Mouse (Mus musculus) embryonic facial prominence, embryonic 10.5 days (tissue): ENCODE measurements around the gene Fam186a. TPM values are rescaled to one million over a fixed set of nuclear protein-coding genes. Genes with fewer than 3 reads are reported as not detected.
"Not testable (repeated sequence)": the region's sequence is repeated elsewhere in the genome, so short reads cannot be mapped to it uniquely, and the experiment has no call there.

Experiments used
- DNase-seq: peaks from one replicate; pipeline ENCODE4 v3.0.0-alpha.2; 2017; ENCODE audit warnings: low spot score
- H3K27ac ChIP-seq: fragments of 300-500 bp; sonication (generic); replicated peaks from 2 replicates; pipeline ENCODE4 v1.5.1; 2016; ENCODE audit warnings: mild to moderate bottlenecking
- H3K27me3 ChIP-seq: fragments of 300-500 bp; sonication (generic); replicated peaks from 2 replicates; pipeline ENCODE4 v1.6.1; 2016; ENCODE audit warnings: low read depth, mild to moderate bottlenecking; ENCODE audit not compliant: poor library complexity, severe bottlenecking
- H3K36me3 ChIP-seq: fragments of 300-500 bp; sonication (generic); replicated peaks from 2 replicates; pipeline ENCODE4 v1.6.1; 2016; ENCODE audit warnings: mild to moderate bottlenecking, moderate library complexity
- H3K4me1 ChIP-seq: fragments of 300-500 bp; sonication (generic); 2 replicates; pipeline ENCODE4 v1.6.1; 2016
- H3K4me3 ChIP-seq: fragments of 300-500 bp; sonication (generic); 2 replicates; pipeline ENCODE4 v1.5.1; 2016; ENCODE audit warnings: mild to moderate bottlenecking, moderate library complexity
- H3K9me3 ChIP-seq: fragments of 300-500 bp; sonication (generic); 2 replicates; pipeline ENCODE4 v1.6.1; 2016; ENCODE audit warnings: mild to moderate bottlenecking
- WGBS: fragments of 180-500 bp; shearing (Covaris S2); methylation state at CpG from one replicate; pipeline ENCODE4 v1.1.7; 2016; 5-methylcytosine and 5-hydroxymethylcytosine counted together
- polyA plus RNA-seq: library from polyadenylated mRNA; unstranded; fragments of >200 nt; fragmentation: Nextera tagmentation; extraction: Ambion mirVana; gene quantifications from 2 replicates; pipeline ENCODE4 v1.2.1, GENCODE M21; 2016

Gene Fam186a
- not detected in 2 replicates for polyA plus RNA-seq

DNA sequence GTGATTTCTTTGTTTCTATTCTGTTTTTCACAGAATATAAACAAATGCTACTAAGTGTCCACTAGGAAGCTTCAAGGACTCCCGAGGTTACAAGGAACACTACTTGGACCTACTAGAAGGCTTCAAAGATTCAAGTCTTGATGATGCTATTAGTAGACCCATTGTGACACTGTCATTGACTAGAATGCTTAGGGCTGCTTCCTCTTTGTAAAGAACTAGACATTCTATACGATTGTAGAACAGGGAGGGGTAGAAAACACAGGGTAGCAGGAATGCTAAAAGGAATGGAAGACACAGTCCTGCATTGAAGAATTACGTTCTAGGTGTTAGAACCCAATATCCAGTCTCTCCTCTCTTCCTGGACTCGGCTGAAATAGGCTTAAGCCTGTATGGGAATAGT lies at the start of gene Fam186a:
Gene Fam186a (minus strand): TSS at position 101 of the 400 bp plus-strand sequence.
- 82% methylated on average over 4 of the region's 4 CpGs for WGBS
- H3K36me3 ChIP-seq, result no peaks in the 10 kb centered on the region

DNA sequence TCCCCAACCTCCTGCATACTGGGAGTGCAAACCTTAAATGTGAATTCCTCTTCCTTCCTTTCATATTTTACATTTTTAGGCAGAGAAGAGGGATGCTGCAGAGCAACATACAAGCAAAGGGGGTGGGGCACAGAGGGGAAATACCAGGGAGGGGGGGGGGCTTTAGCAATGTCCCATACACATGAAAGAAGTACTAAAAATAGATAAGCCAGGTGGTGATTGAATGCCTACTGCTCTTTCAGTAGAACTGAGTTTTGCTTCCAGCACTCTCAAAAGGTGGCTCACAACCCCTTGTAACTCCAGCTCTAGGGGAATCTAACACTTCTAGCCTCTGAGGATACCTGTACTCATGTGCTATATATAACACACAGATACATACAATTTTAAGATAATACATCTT lies 39.3 kb upstream of the Fam186a start:
- no peak overlapping the region for H3K4me3 ChIP-seq
- H3K27ac ChIP-seq, result no peak overlapping the region
- no peaks in the 10 kb centered on the region for H3K4me1 ChIP-seq
- H3K36me3 ChIP-seq, result peaks cover 100% of the 10 kb centered on the region
- H3K9me3 ChIP-seq, result no peaks in the 10 kb centered on the region
- no peak for DNase-seq
- no peaks in the 10 kb centered on the region for H3K27me3 ChIP-seq

More for the DNA sequence above, at the start of gene Fam186a:
- no peak for DNase-seq
- no peak within 1 kb of the TSS for H3K27ac ChIP-seq
- H3K9me3 ChIP-seq, result no peaks in the 10 kb centered on the region
- H3K4me1 ChIP-seq, result no peaks in the 10 kb centered on the region
- H3K27me3 ChIP-seq, result no peaks in the 10 kb centered on the region
- no peak within 1 kb of the TSS for H3K4me3 ChIP-seq

DNA sequence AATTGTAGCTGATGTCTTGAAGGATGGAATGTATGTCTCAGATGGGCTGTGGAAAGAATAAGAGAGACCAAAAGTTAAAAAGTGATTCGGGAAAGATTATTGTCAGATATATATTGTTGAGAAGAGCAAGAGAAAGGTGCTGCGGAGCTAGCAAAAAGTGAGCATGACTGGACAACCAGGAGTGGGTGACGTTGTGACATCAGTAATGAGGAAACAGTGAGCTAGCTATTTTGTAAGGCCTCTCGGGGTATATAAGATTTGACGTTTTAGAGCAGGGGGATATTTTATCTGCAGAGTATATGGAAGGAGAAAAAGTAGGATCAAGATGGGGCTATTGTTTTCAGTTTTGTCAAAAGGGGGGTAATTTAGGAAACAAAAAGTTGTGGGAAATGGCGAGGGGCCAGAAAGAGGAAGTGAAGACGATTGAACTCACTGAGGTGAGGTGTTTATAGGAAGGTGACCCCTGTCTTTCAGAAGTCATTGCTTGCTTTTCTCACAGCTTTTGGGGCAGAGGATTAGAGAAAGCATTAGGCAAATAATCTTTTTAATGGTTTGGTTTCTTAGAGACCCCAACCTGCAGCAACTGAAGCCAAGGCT lies 37.9 kb upstream of the Fam186a start:
- no peak for DNase-seq
- Histone ChIP-seq H3K27me3 (no peaks in the 10 kb centered on the region), H3K9me3 (no peaks in the 10 kb centered on the region), H3K36me3 (peaks cover 98% of the 10 kb centered on the region), H3K4me1 (no peaks in the 10 kb centered on the region), H3K27ac (no peak overlapping the region), H3K4me3 (no peak overlapping the region)
- 91% methylated on average over 7 of the region's 7 CpGs for WGBS

DNA sequence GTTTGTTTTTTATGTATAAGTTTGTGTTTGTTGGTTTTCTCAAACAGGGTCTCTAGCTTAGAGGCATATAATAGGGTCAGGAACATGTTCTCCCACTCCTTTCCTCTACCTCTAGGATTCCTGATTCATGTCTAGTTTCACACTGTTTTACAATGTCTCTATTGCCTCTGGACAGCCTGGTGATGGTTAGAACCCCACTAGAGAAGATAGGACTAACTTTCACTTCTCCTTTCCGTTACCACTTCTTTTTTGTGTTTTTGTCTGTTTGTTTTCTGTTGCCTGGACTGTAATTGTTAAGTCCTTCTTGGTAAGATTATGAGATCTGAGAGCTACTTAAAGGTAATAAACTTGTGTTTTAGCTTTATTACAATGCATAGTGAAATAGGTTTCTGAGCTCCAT lies 32.5 kb upstream of the Fam186a start:
- no peaks in the 10 kb centered on the region for H3K27me3 ChIP-seq
- H3K4me3 ChIP-seq, result no peak overlapping the region
- H3K36me3 ChIP-seq, result peaks cover 94% of the 10 kb centered on the region
- H3K27ac ChIP-seq, result no peak overlapping the region
- H3K9me3 ChIP-seq, result no peaks in the 10 kb centered on the region
- no peaks in the 10 kb centered on the region for H3K4me1 ChIP-seq
- DNase-seq, result no peak
- WGBS, result 90% methylated on average over 1 of the region's 1 CpGs

DNA sequence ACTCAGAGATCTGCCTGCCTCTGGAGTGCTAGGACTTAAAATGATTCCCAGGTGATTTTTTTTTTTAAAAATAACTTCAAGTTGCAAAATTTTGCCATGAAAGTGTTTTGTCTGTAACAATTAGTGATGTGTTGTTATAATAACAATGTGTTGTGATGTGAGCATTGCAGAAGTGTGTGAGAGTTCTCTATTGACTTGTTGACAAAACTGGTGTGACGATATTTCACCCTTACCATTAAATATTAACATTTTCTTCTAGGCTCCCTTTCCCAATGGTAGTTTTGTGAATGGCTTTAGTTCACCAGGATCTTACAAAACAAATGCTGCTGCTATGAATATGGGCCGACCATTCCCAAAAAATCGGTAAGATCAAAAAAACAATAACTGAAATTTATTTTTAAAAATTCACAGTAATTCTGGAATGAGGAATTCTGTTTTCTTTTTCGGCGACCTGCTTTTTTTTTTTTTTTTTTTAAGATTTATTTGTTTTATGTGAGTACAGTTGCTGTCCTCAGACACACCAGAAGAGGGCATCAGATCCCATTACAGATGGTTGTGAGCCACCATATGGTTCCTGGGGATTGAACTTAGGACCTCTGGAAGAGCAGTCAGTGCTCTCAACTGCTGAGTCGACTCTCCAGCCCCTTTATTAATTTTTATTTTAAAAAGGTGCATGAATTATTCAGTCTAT lies 30.4 kb upstream of the Fam186a start:
- H3K4me3 ChIP-seq, result no peak overlapping the region
- no peaks in the 10 kb centered on the region for H3K9me3 ChIP-seq
- no peaks in the 10 kb centered on the region for H3K4me1 ChIP-seq
- DNase-seq, result no peak
- no peak overlapping the region for H3K27ac ChIP-seq
- peaks cover 93% of the 10 kb centered on the region for H3K36me3 ChIP-seq
- WGBS, result 95% methylated on average over 6 of the region's 6 CpGs
- no peaks in the 10 kb centered on the region for H3K27me3 ChIP-seq

DNA sequence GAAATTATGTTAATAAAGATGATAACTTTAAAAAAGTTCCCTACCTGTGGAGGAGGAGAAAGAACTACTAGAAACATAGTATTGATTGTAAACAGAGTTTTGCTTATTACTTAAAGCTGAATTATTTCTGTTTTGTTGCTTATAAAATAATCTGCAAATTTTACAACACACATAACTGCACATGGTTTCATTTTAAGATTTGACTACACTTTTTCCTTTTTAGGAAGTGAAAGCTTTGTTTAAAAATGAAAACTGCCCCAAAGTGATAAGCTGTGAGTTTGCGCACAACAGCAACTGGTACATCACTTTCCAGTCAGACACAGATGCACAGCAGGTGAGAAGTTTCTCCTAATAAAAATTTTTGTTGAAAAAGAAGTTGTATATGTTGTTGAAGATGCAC lies 26.2 kb upstream of the Fam186a start:
- Histone ChIP-seq H3K27me3 (no peaks in the 10 kb centered on the region), H3K36me3 (peaks cover 97% of the 10 kb centered on the region), H3K4me3 (no peak overlapping the region), H3K4me1 (no peaks in the 10 kb centered on the region), H3K9me3 (no peaks in the 10 kb centered on the region), H3K27ac (no peak overlapping the region)
- DNase-seq, result no peak
- WGBS, result 93% methylated on average over 1 of the region's 1 CpGs

DNA sequence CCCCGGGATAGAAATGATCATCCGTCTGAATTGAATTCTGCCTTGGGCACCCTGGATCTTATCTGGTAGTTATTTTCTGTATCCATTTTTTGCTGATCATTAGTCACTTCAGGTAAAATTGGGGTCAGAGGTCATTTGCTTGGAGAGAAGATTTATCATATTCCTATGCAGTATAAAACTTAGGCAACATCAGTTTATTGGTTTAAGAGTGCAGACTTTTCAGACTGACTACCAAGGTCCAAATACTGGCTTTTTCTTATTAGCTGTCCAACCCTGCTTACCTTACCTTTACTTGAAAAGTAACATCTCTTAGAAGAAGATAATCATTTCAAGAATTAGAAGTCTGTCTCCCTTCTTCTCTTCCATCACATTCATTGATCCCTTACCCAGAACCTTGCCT lies 12.9 kb upstream of the Fam186a start:
- H3K9me3 ChIP-seq, result no peaks in the 10 kb centered on the region
- H3K4me1 ChIP-seq, result peaks cover under 1% of the 10 kb centered on the region
- H3K27ac ChIP-seq, result no peak overlapping the region
- H3K4me3 ChIP-seq, result no peak overlapping the region
- no peak for DNase-seq
- no peaks in the 10 kb centered on the region for H3K27me3 ChIP-seq
- H3K36me3 ChIP-seq, result no peaks in the 10 kb centered on the region; the same call in 1 of the 2 replicates
- WGBS, result 94% methylated on average over 2 of the region's 2 CpGs

DNA sequence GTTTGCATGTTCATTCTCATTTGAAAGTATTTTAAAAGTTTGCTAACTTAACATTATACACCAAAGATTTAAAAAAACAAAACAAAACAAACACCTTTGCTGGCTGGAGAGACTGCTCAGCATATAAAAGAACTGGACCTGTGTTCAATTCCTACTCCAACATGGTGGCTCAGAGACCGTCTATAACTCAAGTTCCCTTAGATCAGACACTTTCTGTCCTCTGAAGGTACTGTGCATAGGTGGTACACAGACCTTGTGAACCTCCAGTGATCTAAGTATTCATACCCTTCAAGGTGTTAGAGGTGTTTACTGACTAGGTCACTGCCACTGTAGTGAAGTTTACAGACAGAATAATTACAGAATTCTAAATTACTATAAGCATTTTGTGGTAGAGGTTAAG lies 12.4 kb upstream of the Fam186a start:
- Histone ChIP-seq H3K27ac (no peak overlapping the region), H3K4me1 (peaks cover 5% of the 10 kb centered on the region), H3K9me3 (no peaks in the 10 kb centered on the region), H3K36me3 (no peaks in the 10 kb centered on the region), H3K4me3 (no peak overlapping the region), H3K27me3 (no peaks in the 10 kb centered on the region)
- no peak for DNase-seq
- 92% methylated on average over 1 of the region's 1 CpGs for WGBS

DNA sequence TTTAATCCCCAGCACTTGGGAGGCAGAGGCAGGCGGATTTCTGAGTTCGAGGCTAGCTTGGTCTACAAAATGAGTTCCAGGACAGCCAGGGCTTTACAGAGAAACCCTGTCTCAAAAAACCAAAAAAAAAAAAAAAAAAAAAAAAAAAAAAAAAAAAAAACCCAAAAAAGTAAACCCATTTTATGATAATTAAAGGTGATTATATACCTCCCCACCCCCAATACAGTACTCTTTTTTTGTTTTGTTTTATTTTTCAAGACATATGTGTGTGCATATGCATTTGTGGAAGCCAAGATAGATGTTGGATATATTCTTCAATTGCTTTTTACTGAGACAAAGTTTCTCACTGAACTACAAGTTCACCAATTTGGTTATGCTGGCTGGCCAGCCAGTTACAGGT lies 9.3 kb upstream of the Fam186a start:
- not testable (repeated sequence) for H3K4me3 ChIP-seq, H3K9me3 ChIP-seq, DNase-seq, H3K36me3 ChIP-seq, H3K27ac ChIP-seq, H3K27me3 ChIP-seq
- H3K4me1 ChIP-seq, result peaks cover 11% of the 10 kb centered on the region
- WGBS, result 93% methylated on average over 2 of the region's 2 CpGs

DNA sequence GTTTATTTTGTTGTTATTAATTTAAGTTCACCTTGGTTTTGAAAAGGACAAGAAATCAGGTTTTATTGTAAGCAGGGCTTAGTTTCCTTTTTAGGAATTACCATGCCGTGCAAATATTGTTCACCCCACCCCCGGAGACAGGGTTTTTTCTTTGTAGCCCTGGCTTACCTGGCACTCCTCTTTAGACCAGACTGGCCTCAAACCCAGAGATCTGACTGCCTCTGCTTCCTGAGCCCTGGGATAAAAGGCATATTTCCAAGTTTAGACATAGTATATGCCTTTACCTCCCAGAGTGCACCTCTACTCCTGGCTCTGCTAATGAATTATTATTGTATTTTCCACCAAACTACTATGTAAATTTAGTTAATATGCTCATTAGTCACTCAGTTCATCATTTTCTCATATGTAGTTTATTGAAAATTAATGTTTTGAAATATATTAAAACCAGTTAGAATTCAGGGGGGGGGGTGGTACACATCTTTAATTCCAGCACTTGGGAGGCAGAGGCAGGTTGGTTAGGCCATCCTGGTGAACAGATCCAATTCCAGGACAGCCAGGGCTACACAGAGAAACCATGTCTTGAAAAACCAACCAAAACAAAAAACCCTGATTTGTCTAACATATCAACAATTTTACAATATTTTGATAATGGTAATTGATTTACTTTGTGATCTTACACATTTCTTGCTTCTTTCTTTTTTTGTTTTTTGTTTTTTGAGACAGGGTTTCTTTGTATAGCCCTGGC lies 7.8 kb upstream of the Fam186a start:
- no peak for DNase-seq
- Histone ChIP-seq H3K36me3 (no peaks in the 10 kb centered on the region), H3K4me3 (peak overlapping the region; percentile 91), H3K27ac (no peak overlapping the region), H3K4me1 (peaks cover 11% of the 10 kb centered on the region), H3K9me3 (no peaks in the 10 kb centered on the region), H3K27me3 (no peaks in the 10 kb centered on the region)
- WGBS, result 89% methylated on average over 2 of the region's 2 CpGs

DNA sequence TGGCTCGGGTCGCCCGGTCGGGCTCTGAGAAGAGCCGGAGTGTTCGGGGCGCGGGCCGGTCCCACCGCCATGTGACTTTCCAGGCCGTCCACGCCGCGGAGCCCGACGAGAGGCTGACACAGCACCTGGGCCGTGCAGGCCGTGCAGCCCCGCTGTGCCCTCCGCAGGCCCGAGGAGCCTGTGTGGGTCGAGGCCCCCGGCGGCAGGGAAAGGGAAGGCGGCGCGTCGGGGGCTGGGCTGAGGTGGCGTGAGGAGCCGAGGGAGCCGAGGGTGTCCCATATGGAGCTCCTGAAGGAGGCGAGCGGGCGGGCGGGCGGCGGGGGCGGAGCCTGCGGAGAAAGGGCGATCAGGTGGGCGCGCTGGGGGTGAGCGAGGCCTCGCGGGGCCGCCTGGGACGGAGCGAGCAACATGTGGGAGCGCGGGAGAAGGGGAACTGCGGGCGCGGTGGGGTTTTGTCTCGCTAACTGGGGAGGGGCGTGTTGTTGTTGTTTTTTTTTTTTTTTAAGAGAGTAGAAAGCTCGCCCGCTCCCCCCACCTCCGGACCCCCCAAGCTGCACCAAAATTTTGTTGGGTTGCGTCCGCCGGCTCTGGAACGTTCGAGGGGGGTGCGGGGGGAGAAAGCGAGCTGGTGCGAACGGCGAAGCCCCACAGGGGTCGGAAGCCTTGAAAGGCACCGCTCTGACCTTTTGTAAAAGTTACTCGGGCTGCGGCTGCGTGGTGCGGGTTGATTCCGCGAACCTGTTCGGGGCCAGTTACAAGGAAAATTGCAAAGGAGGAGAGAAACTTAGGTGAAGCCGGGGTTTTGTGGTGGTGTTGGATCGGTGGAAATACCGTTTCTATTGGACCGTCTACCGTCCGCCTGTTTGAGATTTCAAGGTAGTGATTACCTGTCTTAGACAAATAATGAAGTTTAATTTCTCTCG lies 6.4 kb upstream of the Fam186a start:
- H3K4me1 ChIP-seq, result peaks cover 11% of the 10 kb centered on the region
- DNase-seq, result peak; percentile 94
- H3K27me3 ChIP-seq, result no peaks in the 10 kb centered on the region
- H3K4me3 ChIP-seq, result peak overlapping the region; percentile 91
- WGBS, result under 1% methylated on average over 84 of the region's 84 CpGs
- H3K9me3 ChIP-seq, result no peaks in the 10 kb centered on the region
- H3K27ac ChIP-seq, result peak overlapping the region; percentile 97
- no peaks in the 10 kb centered on the region for H3K36me3 ChIP-seq

DNA sequence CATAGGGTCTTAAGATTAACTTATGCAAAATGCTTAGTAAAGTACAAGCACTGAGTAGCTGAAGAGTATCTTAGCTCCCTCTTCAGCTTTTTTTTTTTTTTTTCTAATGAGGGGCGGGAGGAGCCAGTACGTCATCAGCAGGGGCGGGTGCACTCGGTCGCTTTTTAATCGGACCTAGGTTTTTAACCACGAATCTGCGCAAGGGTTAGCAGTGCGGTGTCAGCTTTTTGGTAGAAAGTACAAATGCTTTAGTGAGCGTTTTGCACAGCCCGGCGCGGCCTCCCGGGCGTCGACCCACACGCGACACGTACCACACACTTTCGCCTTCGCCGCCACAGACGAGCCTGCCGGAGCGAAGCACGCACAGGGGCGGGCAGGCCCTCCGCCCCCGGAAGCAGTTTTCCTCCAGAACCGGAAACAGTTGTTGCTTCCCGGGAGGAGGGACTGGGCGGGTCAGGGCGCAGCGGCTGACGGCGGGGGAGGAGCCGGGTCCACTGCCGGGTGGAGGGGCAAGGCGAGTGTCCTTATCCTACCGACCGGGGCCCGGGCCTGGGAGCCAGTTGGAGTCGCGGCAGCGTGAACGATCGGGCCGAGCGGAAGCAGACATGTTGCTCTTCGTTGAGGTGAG lies 5.6 kb upstream of the Fam186a start:
- DNase-seq, result peak; percentile 97
- under 1% methylated on average over 50 of the region's 50 CpGs for whole genome bisulfite sequencing
- H3K4me3 ChIP-seq, result peak overlapping the region; percentile 91
- H3K36me3 ChIP-seq, result no peaks in the 10 kb centered on the region
- H3K27me3 ChIP-seq, result no peaks in the 10 kb centered on the region
- H3K27ac ChIP-seq, result peak overlapping the region; percentile 97
- H3K4me1 ChIP-seq, result peaks cover 11% of the 10 kb centered on the region
- no peaks in the 10 kb centered on the region for H3K9me3 ChIP-seq
